Mouse (Mus musculus): ENCODE results near the gene Zfp609. TPM values are rescaled to one million over a fixed set of nuclear protein-coding genes. Genes with fewer than 3 reads are reported as not detected.
"Not testable (repeated sequence)": the region's sequence is repeated elsewhere in the genome, so short reads cannot be mapped to it uniquely, and the experiment has no call there.

Zfp609 gene
- polyA plus RNA-seq, 1 experiment from 2014 or later: 6.4 TPM

DNA sequence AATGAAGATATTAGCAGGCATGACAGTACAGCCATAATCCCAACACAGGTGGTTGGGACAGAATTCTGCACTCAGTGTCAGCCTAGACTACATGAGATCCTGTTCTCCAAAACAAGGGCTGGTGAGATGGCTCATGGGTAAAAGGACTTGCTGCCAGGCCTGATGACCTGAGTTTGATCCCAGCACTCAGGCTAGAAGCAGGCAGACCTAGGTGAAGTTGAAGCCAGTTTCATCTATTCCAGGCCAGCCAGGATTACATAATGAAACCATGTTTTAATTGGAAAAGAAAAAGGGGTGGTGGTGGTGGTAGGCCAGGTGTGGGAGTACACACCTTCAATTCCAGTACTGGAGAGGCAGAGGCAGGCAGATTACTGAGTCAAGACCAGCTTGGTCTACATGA is 129.4 kb downstream of the Zfp609 start:
- H3K36me3 ChIP-seq: peaks cover 43% of the 10 kb centered on the region
- no peaks in the 10 kb centered on the region for H3K9me3 ChIP-seq
- H3K4me3 ChIP-seq (replicated peaks): no peak overlapping the region
- H3K9ac ChIP-seq: no peak overlapping the region
- no peaks in the 10 kb centered on the region for H3K4me1 ChIP-seq
- no peak overlapping the region for H3K27ac ChIP-seq
- ATAC-seq (ENCODE audit: insufficient read depth, low FRiP score, low read depth): no peak
- no peaks in the 10 kb centered on the region for H3K27me3 ChIP-seq (replicated peaks)
- H3K4me2 ChIP-seq: no peak overlapping the region

DNA sequence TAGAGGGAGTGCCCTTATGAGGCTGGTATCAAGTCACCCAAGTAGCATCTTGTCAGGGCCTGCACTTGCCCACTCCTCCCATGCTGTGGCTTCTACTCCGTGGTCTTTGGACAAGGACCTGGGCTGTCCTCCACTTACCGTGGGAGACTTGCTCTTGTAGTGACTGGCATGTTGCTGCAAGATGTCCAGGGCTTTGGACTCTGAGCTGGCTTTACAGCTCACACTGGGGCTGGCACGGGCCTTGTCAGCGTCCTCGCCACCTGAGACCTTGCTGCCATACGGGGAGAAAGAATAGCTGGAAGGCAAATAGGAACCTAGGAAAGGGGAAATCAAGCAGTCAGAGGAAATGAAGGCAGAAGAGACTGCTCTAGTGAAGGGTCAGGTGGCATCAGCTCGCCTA is 130.0 kb downstream of the Zfp609 start:
- no peak overlapping the region for H3K4me3 ChIP-seq (replicated peaks)
- WGBS: 81% methylated on average over 7 of the region's 7 CpGs
- no peaks in the 10 kb centered on the region for H3K27me3 ChIP-seq (replicated peaks)
- no peak overlapping the region for H3K9ac ChIP-seq
- no peaks in the 10 kb centered on the region for H3K9me3 ChIP-seq
- H3K36me3 ChIP-seq: peaks cover 37% of the 10 kb centered on the region
- no peak overlapping the region for H3K4me2 ChIP-seq
- H3K4me1 ChIP-seq: no peaks in the 10 kb centered on the region
- ATAC-seq (ENCODE audit: insufficient read depth, low FRiP score, low read depth): no peak
- no peak overlapping the region for H3K27ac ChIP-seq

GRCm38 (mm10) chr9:65696337-65696736 is 131.0 kb downstream of the Zfp609 start:
- Histone ChIP-seq H3K27ac (peak overlapping the region; percentile 57; the same call in 1 of the 2 replicates), H3K4me2 (no peak overlapping the region), H3K9ac (no peak overlapping the region), H3K4me1 (no peaks in the 10 kb centered on the region), H3K36me3 (peaks cover 32% of the 10 kb centered on the region; the same call in 1 of the 2 replicates), H3K27me3 (replicated peaks) (no peaks in the 10 kb centered on the region), H3K9me3 (no peaks in the 10 kb centered on the region), H3K4me3 (replicated peaks) (no peak overlapping the region)
- no peak for ATAC-seq (ENCODE audit: insufficient read depth, low FRiP score, low read depth)

GRCm38 (mm10) chr9:65695646-65696045 is 131.7 kb downstream of the Zfp609 start:
- no peak for ATAC-seq (ENCODE audit: insufficient read depth, low FRiP score, low read depth)
- no peak overlapping the region for H3K4me3 ChIP-seq (replicated peaks)
- no peaks in the 10 kb centered on the region for H3K27me3 ChIP-seq (replicated peaks)
- no peak overlapping the region for H3K9ac ChIP-seq
- WGBS: 56% methylated on average over 3 of the region's 3 CpGs
- no peaks in the 10 kb centered on the region for H3K9me3 ChIP-seq
- H3K4me2 ChIP-seq: no peak overlapping the region
- H3K36me3 ChIP-seq: peaks cover 25% of the 10 kb centered on the region; the same call in 1 of the 2 replicates
- H3K4me1 ChIP-seq: no peaks in the 10 kb centered on the region
- H3K27ac ChIP-seq: peak overlapping the region; percentile 57; the same call in 1 of the 2 replicates

- H3K9me3 ChIP-seq: no peaks in the 10 kb centered on the region
- H3K27ac ChIP-seq: 0 out of 2 replicates have a peak overlapping the region, but pooled peaks have one; percentile 33
- no peak overlapping the region for H3K4me3 ChIP-seq (replicated peaks)
- no peak overlapping the region for H3K9ac ChIP-seq
- no peak overlapping the region for H3K4me2 ChIP-seq
- peak; percentile 22; the same call in 1 of the 2 replicates for ATAC-seq (ENCODE audit: insufficient read depth, low FRiP score, low read depth)
- 32% methylated on average over 5 of the region's 5 CpGs for WGBS
- H3K27me3 ChIP-seq (replicated peaks): no peaks in the 10 kb centered on the region
- peaks cover 23% of the 10 kb centered on the region for H3K36me3 ChIP-seq
- H3K4me1 ChIP-seq: no peaks in the 10 kb centered on the region
These were observed 134.3 kb downstream of the Zfp609 start for GRCm38 (mm10) chr9:65692959-65693603.

- H3K9ac ChIP-seq: no peak overlapping the region
- H3K4me3 ChIP-seq (replicated peaks): no peak overlapping the region
- no peaks in the 10 kb centered on the region for H3K4me1 ChIP-seq
- no peak for ATAC-seq (ENCODE audit: insufficient read depth, low FRiP score, low read depth)
- 47% methylated on average over 3 of the region's 3 CpGs for WGBS
- H3K9me3 ChIP-seq: no peaks in the 10 kb centered on the region
- H3K4me2 ChIP-seq: no peak overlapping the region
- H3K27ac ChIP-seq: no peak overlapping the region
- H3K36me3 ChIP-seq: peaks cover 27% of the 10 kb centered on the region
- H3K27me3 ChIP-seq (replicated peaks): no peaks in the 10 kb centered on the region
These were observed 134.9 kb downstream of the Zfp609 start for GRCm38 (mm10) chr9:65692466-65692865.

- H3K9ac ChIP-seq; H3K4me2 ChIP-seq; H3K4me3 ChIP-seq (replicated peaks); H3K4me1 ChIP-seq; ATAC-seq (ENCODE audit: insufficient read depth, low FRiP score, low read depth); H3K27ac ChIP-seq; H3K9me3 ChIP-seq; H3K27me3 ChIP-seq (replicated peaks): not testable (repeated sequence)
- peaks cover 19% of the 10 kb centered on the region for H3K36me3 ChIP-seq
- 73% methylated on average over 2 of the region's 2 CpGs for WGBS
These were observed 137.5 kb downstream of the Zfp609 start for GRCm38 (mm10) chr9:65689869-65690268.

GRCm38 (mm10) chr9:65684704-65685103 is 142.7 kb downstream of the Zfp609 start:
- no peak overlapping the region for H3K4me2 ChIP-seq
- H3K36me3 ChIP-seq: peaks cover 12% of the 10 kb centered on the region
- no peak for ATAC-seq (ENCODE audit: insufficient read depth, low FRiP score, low read depth)
- no peaks in the 10 kb centered on the region for H3K9me3 ChIP-seq
- no peak overlapping the region for H3K27ac ChIP-seq
- no peaks in the 10 kb centered on the region for H3K27me3 ChIP-seq (replicated peaks)
- 71% methylated on average over 2 of the region's 2 CpGs for WGBS
- H3K4me1 ChIP-seq: peaks cover 17% of the 10 kb centered on the region
- no peak overlapping the region for H3K9ac ChIP-seq
- H3K4me3 ChIP-seq (replicated peaks): no peak overlapping the region

- no peak overlapping the region for H3K27ac ChIP-seq
- H3K36me3 ChIP-seq: peaks cover 4% of the 10 kb centered on the region; the same call in 1 of the 2 replicates
- H3K27me3 ChIP-seq (replicated peaks): no peaks in the 10 kb centered on the region
- H3K4me1 ChIP-seq: peaks cover 32% of the 10 kb centered on the region
- H3K9ac ChIP-seq: no peak overlapping the region
- H3K9me3 ChIP-seq: no peaks in the 10 kb centered on the region
- no peak overlapping the region for H3K4me2 ChIP-seq
- 68% methylated on average over 1 of the region's 1 CpGs for WGBS
- ATAC-seq (ENCODE audit: insufficient read depth, low FRiP score, low read depth): no peak
- no peak overlapping the region for H3K4me3 ChIP-seq (replicated peaks)
These were observed 144.4 kb downstream of the Zfp609 start for GRCm38 (mm10) chr9:65682994-65683393.

GRCm38 (mm10) chr9:65682183-65682582 is 145.2 kb downstream of the Zfp609 start:
- Histone ChIP-seq H3K9me3 (no peaks in the 10 kb centered on the region), H3K36me3 (no peaks in the 10 kb centered on the region), H3K4me1 (peaks cover 40% of the 10 kb centered on the region), H3K9ac (no peak overlapping the region), H3K27me3 (replicated peaks) (no peaks in the 10 kb centered on the region), H3K27ac (no peak overlapping the region), H3K4me2 (no peak overlapping the region), H3K4me3 (replicated peaks) (no peak overlapping the region)
- WGBS: 77% methylated on average over 3 of the region's 3 CpGs
- no peak for ATAC-seq (ENCODE audit: insufficient read depth, low FRiP score, low read depth)

GRCm38 (mm10) chr9:65681634-65681940 is 145.8 kb downstream of the Zfp609 start:
- Histone ChIP-seq H3K9me3 (no peaks in the 10 kb centered on the region), H3K36me3 (no peaks in the 10 kb centered on the region), H3K27me3 (replicated peaks) (no peaks in the 10 kb centered on the region), H3K4me2 (no peak overlapping the region; the same call in 1 of the 2 replicates), H3K9ac (no peak overlapping the region), H3K4me1 (peaks cover 43% of the 10 kb centered on the region), H3K4me3 (replicated peaks) (no peak overlapping the region), H3K27ac (no peak overlapping the region)
- WGBS: 66% methylated on average over 2 of the region's 2 CpGs
- ATAC-seq (ENCODE audit: insufficient read depth, low FRiP score, low read depth): no peak

GRCm38 (mm10) chr9:65680938-65681633 is 146.3 kb downstream of the Zfp609 start:
- Histone ChIP-seq H3K4me3 (replicated peaks) (no peak overlapping the region), H3K27me3 (replicated peaks) (no peaks in the 10 kb centered on the region), H3K27ac (peak overlapping the region; percentile 49; the same call in 1 of the 2 replicates), H3K4me1 (peaks cover 43% of the 10 kb centered on the region), H3K9me3 (no peaks in the 10 kb centered on the region), H3K36me3 (no peaks in the 10 kb centered on the region), H3K4me2 (peak overlapping the region; percentile 6; the same call in 1 of the 2 replicates), H3K9ac (no peak overlapping the region)
- WGBS: 55% methylated on average over 4 of the region's 4 CpGs
- ATAC-seq (ENCODE audit: insufficient read depth, low FRiP score, low read depth): no peak
